Mouse (Mus musculus): ENCODE results near the gene Slc25a25. TPM values are rescaled to one million over a fixed set of nuclear protein-coding genes. Genes with fewer than 3 reads are reported as not detected.

Gene Slc25a25
- total RNA-seq, 1 experiment from 2014 or later, result 12.7 TPM

DNA sequence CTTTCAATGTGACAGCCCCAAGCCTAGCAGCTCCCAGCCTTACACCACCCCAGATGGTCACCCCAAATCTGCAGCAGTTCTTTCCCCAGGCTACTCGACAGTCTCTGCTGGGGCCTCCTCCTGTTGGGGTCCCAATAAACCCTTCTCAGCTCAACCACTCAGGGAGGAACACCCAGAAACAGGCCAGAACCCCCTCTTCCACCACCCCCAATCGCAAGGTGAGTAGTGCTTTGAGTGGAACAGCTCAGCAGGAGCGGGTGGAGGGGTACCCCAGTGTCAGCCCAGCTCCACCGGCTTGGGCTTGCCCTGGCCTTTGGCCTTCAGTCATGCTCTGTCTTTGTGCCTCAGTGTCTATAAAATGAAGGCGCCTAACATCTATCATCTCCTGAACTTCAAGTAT is 83.9 kb downstream of the Slc25a25 start:
- ATAC-seq (replicated peaks; ENCODE audit: low read depth, poor library complexity, severe bottlenecking), result no peak

Other genes with a start within 250 kb of the Slc25a25 start
- 22.7 and 33.6 TPM in 2 replicates for gene Pomt1, start 214.9 kb downstream of the Slc25a25 start, total RNA-seq (2017)
- 21.3 and 27.0 TPM in 2 replicates for gene Uck1, start 191.3 kb downstream of the Slc25a25 start, total RNA-seq (2017)
- gene Golga2, start 164.1 kb downstream of the Slc25a25 start, total RNA-seq (2017), result 42.8 and 48.4 TPM in 2 replicates
- gene Swi5, start 163.4 kb downstream of the Slc25a25 start, total RNA-seq (2017), result 324 and 355 TPM in 2 replicates
- 64.1 and 76.5 TPM in 2 replicates for gene Ciz1, start 99.1 kb downstream of the Slc25a25 start, total RNA-seq (2017)
- not detected in 2 replicates for gene Dnm1, start 98.1 kb downstream of the Slc25a25 start, total RNA-seq (2017)
- 2.1 and 6.5 TPM in 2 replicates for gene 1110008P14Rik, start 69.5 kb downstream of the Slc25a25 start, total RNA-seq (2017)
- gene Lcn2, start 63.2 kb downstream of the Slc25a25 start, total RNA-seq (2017), result 17.2 and 22.0 TPM in 2 replicates
- 7.1 and 8.6 TPM in 2 replicates for gene Ptges2, start 55.5 kb downstream of the Slc25a25 start, total RNA-seq (2017)
- gene Naif1, start 988 bp downstream of the Slc25a25 start, total RNA-seq (2017), result 2.8 and 3.3 TPM in 2 replicates
- 3.6 and 3.9 TPM in 2 replicates for gene Fam102a, start 83.9 kb upstream of the Slc25a25 start, total RNA-seq (2017)
- 37.1 and 40.5 TPM in 2 replicates for gene Dpm2, start 119.4 kb upstream of the Slc25a25 start, total RNA-seq (2017)
- gene Pip5kl1, start 123.4 kb upstream of the Slc25a25 start, total RNA-seq (2017), result not detected in 2 replicates
- gene 9430097D07Rik, start 124.2 kb upstream of the Slc25a25 start, total RNA-seq (2017), result not detected in 2 replicates
- 25.7 and 28.8 TPM in 2 replicates for gene St6galnac4, start 135.7 kb upstream of the Slc25a25 start, total RNA-seq (2017)
- 12.7 and 22.9 TPM in 2 replicates for gene St6galnac6, start 148.3 kb upstream of the Slc25a25 start, total RNA-seq (2017)
- 3.5 TPM in 2 replicates for gene Ak1, start 170.3 kb upstream of the Slc25a25 start, total RNA-seq (2017)
- 17.8 and 24.0 TPM in 2 replicates for gene Eng, start 195.2 kb upstream of the Slc25a25 start, total RNA-seq (2017)